Comparison of ENCODE assay signal across 8 mouse cellular contexts in genomic region chr8:123141741-123142462, GRCm38 (mm10). TPM values are rescaled to one million over a fixed set of nuclear protein-coding genes. Genes with fewer than 3 reads are reported as not detected.
DNase-seq lines count a peak whose midpoint lies in the region; ATAC-seq and TF ChIP-seq lines count a peak whose summit lies in the region.

No protein-coding gene starts in this region.

- no peak for TF ChIP-seq CTCF in left cerebral cortex, adult 2 months (IDR thresholded peaks at IDR 0.05)

- no peak overlapping the region for H3K9ac ChIP-seq in embryonic facial prominence, embryonic 12.5 days
- no peak overlapping the region for H3K9ac ChIP-seq in intestine, embryonic 14.5 days (ENCODE audit: low read length)

- no peak overlapping the region for H3K4me3 ChIP-seq in embryonic facial prominence, embryonic 12.5 days
- no peak overlapping the region for H3K4me3 ChIP-seq in embryonic facial prominence, embryonic 10.5 days
- no peak overlapping the region for H3K4me3 ChIP-seq in intestine, embryonic 14.5 days (ENCODE audit: low read depth, low read length)
- no peak overlapping the region for H3K4me3 ChIP-seq in left cerebral cortex, adult 2 months

- no peaks in the 10 kb centered on the region for H3K27me3 ChIP-seq in embryonic facial prominence, embryonic 12.5 days
- no peaks in the 10 kb centered on the region for H3K27me3 ChIP-seq in embryonic facial prominence, embryonic 10.5 days (replicated peaks; ENCODE audit: low read depth, poor library complexity, severe bottlenecking)
- H3K27me3 ChIP-seq in intestine, embryonic 14.5 days (replicated peaks; ENCODE audit: control insufficient read depth, insufficient read depth, low read length) = no peaks in the 10 kb centered on the region

- no peak for DNase-seq in embryonic facial prominence, embryonic 10.5 days (ENCODE audit: low spot score)
- peak; percentile 91 for DNase-seq in adrenal gland, adult 2 months
- DNase-seq in fibroblast of lung, adult 2 months (ENCODE audit: low read depth) = peak; percentile 89
- DNase-seq in intestine, embryonic 14.5 days (ENCODE audit: low spot score) = no peak
- DNase-seq in left cerebral cortex, adult 2 months (ENCODE audit: extremely low spot score in 1 of 2, low spot score in 2 of 2) = peak; percentile 55 to 69
- peak; percentile 42 for DNase-seq in right cerebral cortex, postnatal 14 days

- intact Hi-C loops in left cerebral cortex, adult 2 months (cut with DNase I) = no loop called here

- no peaks in the 10 kb centered on the region for H3K9me3 ChIP-seq in embryonic facial prominence, embryonic 12.5 days
- H3K9me3 ChIP-seq in embryonic facial prominence, embryonic 10.5 days = no peaks in the 10 kb centered on the region
- no peaks in the 10 kb centered on the region for H3K9me3 ChIP-seq in intestine, embryonic 14.5 days (ENCODE audit: control insufficient read depth, low read length)

- WGBS in embryonic facial prominence, embryonic 12.5 days = 64% methylated on average over 14 of the region's 14 CpGs
- WGBS in embryonic facial prominence, embryonic 10.5 days = 89% methylated on average over 14 of the region's 14 CpGs
- 67% methylated on average over 14 of the region's 14 CpGs for WGBS in intestine, embryonic 14.5 days

- no peak for ATAC-seq in embryonic facial prominence, embryonic 12.5 days (ENCODE audit: insufficient number of reproducible peaks, insufficient read depth, low FRiP score, low TSS enrichment)
- ATAC-seq in intestine, embryonic 14.5 days (replicated peaks; ENCODE audit: low FRiP score, low TSS enrichment, low read depth) = no peak
- ATAC-seq in megakaryocyte progenitor cell, adult 5-6 weeks (replicated peaks; ENCODE audit: poor library complexity) = no peak

- no peak overlapping the region for H3K4me2 ChIP-seq in embryonic facial prominence, embryonic 12.5 days (replicated peaks)
- no peak overlapping the region for H3K4me2 ChIP-seq in intestine, embryonic 14.5 days (ENCODE audit: low read length)

- peaks cover 21% of the 10 kb centered on the region for H3K4me1 ChIP-seq in embryonic facial prominence, embryonic 12.5 days
- peaks cover 19% of the 10 kb centered on the region for H3K4me1 ChIP-seq in embryonic facial prominence, embryonic 10.5 days
- peaks cover 28% of the 10 kb centered on the region for H3K4me1 ChIP-seq in intestine, embryonic 14.5 days (replicated peaks; ENCODE audit: control insufficient read depth, insufficient read depth, low read length)

- 0 out of 2 replicates have a peak overlapping the region, but pooled peaks have one; percentile 50 for H3K27ac ChIP-seq in embryonic facial prominence, embryonic 12.5 days
- no peak overlapping the region for H3K27ac ChIP-seq in embryonic facial prominence, embryonic 10.5 days (replicated peaks)
- peak overlapping the region; percentile 78 for H3K27ac ChIP-seq in intestine, embryonic 14.5 days (ENCODE audit: low read depth)
- H3K27ac ChIP-seq in left cerebral cortex, adult 2 months = no peak overlapping the region

- no peaks in the 10 kb centered on the region for H3K36me3 ChIP-seq in embryonic facial prominence, embryonic 12.5 days
- no peaks in the 10 kb centered on the region for H3K36me3 ChIP-seq in embryonic facial prominence, embryonic 10.5 days (replicated peaks)
- no peaks in the 10 kb centered on the region for H3K36me3 ChIP-seq in intestine, embryonic 14.5 days (ENCODE audit: control insufficient read depth, insufficient read depth, low read length)

RNA-seq across cellular contexts. Expression of gene Sult5a1, which starts 16.2 kb away (rescaled TPM):
- polyA plus RNA-seq in embryonic facial prominence, embryonic 12.5 days (2016; fragmentation: Nextera tagmentation; extraction: Ambion mirVana) = 19.2 and 24.1 TPM in 2 replicates
- polyA plus RNA-seq in embryonic facial prominence, embryonic 10.5 days (2016; fragmentation: Nextera tagmentation; extraction: Ambion mirVana) = 8.2 and 8.5 TPM in 2 replicates
- total RNA-seq in adrenal gland, adult 2 months (2021) = 10 to 100 TPM in 1 of 2 experiments, 1 to 10 TPM in 1; 7.6 to 10.1 TPM
- polyA plus RNA-seq in adrenal gland, adult 2 months (2012; rRNA removed) = 18.8 and 20.4 TPM in 2 replicates
- polyA plus RNA-seq in intestine, embryonic 14.5 days (2014; fragmentation: Nextera tagmentation; extraction: Ambion mirVana) = 17.5 and 18.7 TPM in 2 replicates
- under 1 TPM in 1 of 2 experiments, not detected in 1; 0.84 TPM for total RNA-seq in left cerebral cortex, adult 2 months (2021)
- not detected in 2 replicates for total RNA-seq in megakaryocyte progenitor cell, adult 5-6 weeks (2015)
- not detected in 2 replicates for total RNA-seq in megakaryocyte progenitor cell, adult 5-6 weeks (2017)

RNA-seq across cellular contexts. Expression of gene Cpne7, which starts 24.7 kb away (rescaled TPM):
- 0.59 and 1.4 TPM in 2 replicates for polyA plus RNA-seq in embryonic facial prominence, embryonic 12.5 days (2016; fragmentation: Nextera tagmentation; extraction: Ambion mirVana)
- polyA plus RNA-seq in embryonic facial prominence, embryonic 10.5 days (2016; fragmentation: Nextera tagmentation; extraction: Ambion mirVana) = 1.8 and 2.0 TPM in 2 replicates
- 1 to 10 TPM; 3.8 to 5.7 TPM for total RNA-seq in adrenal gland, adult 2 months (2021)
- 5.1 and 6.1 TPM in 2 replicates for polyA plus RNA-seq in adrenal gland, adult 2 months (2012; rRNA removed)
- polyA plus RNA-seq in intestine, embryonic 14.5 days (2014; fragmentation: Nextera tagmentation; extraction: Ambion mirVana) = 0.70 and 0.85 TPM in 2 replicates
- 10 to 100 TPM; 68.5 to 89.8 TPM for total RNA-seq in left cerebral cortex, adult 2 months (2021)
- total RNA-seq in megakaryocyte progenitor cell, adult 5-6 weeks (2015) = not detected in 2 replicates
- total RNA-seq in megakaryocyte progenitor cell, adult 5-6 weeks (2017) = not detected in 2 replicates

RNA-seq across cellular contexts. Expression of gene Rpl13, which starts 39.8 kb away (rescaled TPM):
- polyA plus RNA-seq in embryonic facial prominence, embryonic 12.5 days (2016; fragmentation: Nextera tagmentation; extraction: Ambion mirVana) = 1,455 and 1,462 TPM in 2 replicates
- 1,419 and 1,432 TPM in 2 replicates for polyA plus RNA-seq in embryonic facial prominence, embryonic 10.5 days (2016; fragmentation: Nextera tagmentation; extraction: Ambion mirVana)
- total RNA-seq in adrenal gland, adult 2 months (2021) = 100 to 1,000 TPM; 419 to 701 TPM
- 2,347 and 2,800 TPM in 2 replicates for polyA plus RNA-seq in adrenal gland, adult 2 months (2012; rRNA removed)
- 1,906 and 1,976 TPM in 2 replicates for polyA plus RNA-seq in intestine, embryonic 14.5 days (2014; fragmentation: Nextera tagmentation; extraction: Ambion mirVana)
- 100 to 1,000 TPM; 369 to 415 TPM for total RNA-seq in left cerebral cortex, adult 2 months (2021)
- 1,201 and 1,251 TPM in 2 replicates for total RNA-seq in megakaryocyte progenitor cell, adult 5-6 weeks (2015)
- 3,072 and 3,507 TPM in 2 replicates for total RNA-seq in megakaryocyte progenitor cell, adult 5-6 weeks (2017)

RNA-seq across cellular contexts. Expression of gene Dpep1, which starts 44.1 kb away (rescaled TPM):
- polyA plus RNA-seq in embryonic facial prominence, embryonic 12.5 days (2016; fragmentation: Nextera tagmentation; extraction: Ambion mirVana) = 1.6 and 2.3 TPM in 2 replicates
- 10.5 and 13.0 TPM in 2 replicates for polyA plus RNA-seq in embryonic facial prominence, embryonic 10.5 days (2016; fragmentation: Nextera tagmentation; extraction: Ambion mirVana)
- 10 to 100 TPM; 52.8 to 57.4 TPM for total RNA-seq in adrenal gland, adult 2 months (2021)
- 50.3 and 62.4 TPM in 2 replicates for polyA plus RNA-seq in adrenal gland, adult 2 months (2012; rRNA removed)
- polyA plus RNA-seq in intestine, embryonic 14.5 days (2014; fragmentation: Nextera tagmentation; extraction: Ambion mirVana) = 0.28 and 1.3 TPM in 2 replicates
- total RNA-seq in left cerebral cortex, adult 2 months (2021) = not detected
- not detected in 2 replicates for total RNA-seq in megakaryocyte progenitor cell, adult 5-6 weeks (2015)
- total RNA-seq in megakaryocyte progenitor cell, adult 5-6 weeks (2017) = not detected in 2 replicates

Comparison
In these comparisons a context has a peak if more than half of its experiments do, and no peak if none do; other contexts are left out.
1. H3K27ac ChIP-seq: peak in embryonic facial prominence, embryonic 12.5 days (single experiment) and intestine, embryonic 14.5 days (single experiment); none in embryonic facial prominence, embryonic 10.5 days (single experiment) and left cerebral cortex, adult 2 months (single experiment).
2. DNase-seq: peak in adrenal gland, adult 2 months (single experiment), fibroblast of lung, adult 2 months (single experiment), left cerebral cortex, adult 2 months (2 of 2) and right cerebral cortex, postnatal 14 days (single experiment); none in embryonic facial prominence, embryonic 10.5 days (single experiment) and intestine, embryonic 14.5 days (single experiment).